Mouse (Mus musculus): ENCODE results near the gene Irx4. TPM values are rescaled to one million over a fixed set of nuclear protein-coding genes. Genes with fewer than 3 reads are reported as not detected.

The Irx4 gene
- polyA plus RNA-seq, 1 experiment from 2014 or later, result 44.3 TPM

- Histone ChIP-seq H3K4me2 (no peak overlapping the region), H3K27me3 (no peaks in the 10 kb centered on the region), H3K4me3 (no peak overlapping the region), H3K9ac (no peak overlapping the region), H3K36me3 (no peaks in the 10 kb centered on the region), H3K27ac (peak overlapping the region; percentile 91), H3K4me1 (replicated peaks) (peaks cover 16% of the 10 kb centered on the region), H3K9me3 (replicated peaks) (no peaks in the 10 kb centered on the region)
- 17% methylated on average over 4 of the region's 4 CpGs for WGBS
- ATAC-seq (replicated peaks; ENCODE audit: insufficient number of reproducible peaks, insufficient read depth, low FRiP score, low read depth), result peak; percentile 93
Observed at GRCm38 (mm10) chr13:73298717-73299116, 38.4 kb downstream of the Irx4 start.

GRCm38 (mm10) chr13:73299322-73299721 lies 39.0 kb downstream of the Irx4 start:
- ATAC-seq (replicated peaks; ENCODE audit: insufficient number of reproducible peaks, insufficient read depth, low FRiP score, low read depth), result peak; percentile 28
- Histone ChIP-seq H3K4me3 (no peak overlapping the region), H3K4me2 (no peak overlapping the region), H3K9me3 (replicated peaks) (no peaks in the 10 kb centered on the region), H3K9ac (no peak overlapping the region), H3K27me3 (no peaks in the 10 kb centered on the region), H3K36me3 (no peaks in the 10 kb centered on the region), H3K4me1 (replicated peaks) (peaks cover 18% of the 10 kb centered on the region), H3K27ac (peak overlapping the region; percentile 91)
- 44% methylated on average over 5 of the region's 5 CpGs for WGBS

GRCm38 (mm10) chr13:73304729-73305128 lies 44.5 kb downstream of the Irx4 start:
- ATAC-seq (replicated peaks; ENCODE audit: insufficient number of reproducible peaks, insufficient read depth, low FRiP score, low read depth), result no peak
- Histone ChIP-seq H3K27me3 (0 out of 2 replicates have a peak, but pooled peaks cover 2% of the 10 kb centered on the region), H3K4me1 (replicated peaks) (peaks cover 24% of the 10 kb centered on the region), H3K9ac (no peak overlapping the region), H3K27ac (peak overlapping the region; percentile 64), H3K4me2 (no peak overlapping the region), H3K36me3 (no peaks in the 10 kb centered on the region), H3K4me3 (no peak overlapping the region), H3K9me3 (replicated peaks) (no peaks in the 10 kb centered on the region)
- WGBS, result 37% methylated on average over 6 of the region's 6 CpGs

- no peak overlapping the region for H3K4me3 ChIP-seq
- ATAC-seq (replicated peaks; ENCODE audit: insufficient number of reproducible peaks, insufficient read depth, low FRiP score, low read depth), result no peak
- no peak overlapping the region for H3K9ac ChIP-seq
- no peak overlapping the region for H3K4me2 ChIP-seq
- peaks cover 25% of the 10 kb centered on the region for H3K4me1 ChIP-seq (replicated peaks)
- H3K27me3 ChIP-seq, result 0 out of 2 replicates have a peak, but pooled peaks cover 2% of the 10 kb centered on the region
- no peaks in the 10 kb centered on the region for H3K9me3 ChIP-seq (replicated peaks)
- no peaks in the 10 kb centered on the region for H3K36me3 ChIP-seq
- WGBS, result 62% methylated on average over 8 of the region's 8 CpGs
- H3K27ac ChIP-seq, result peak overlapping the region; percentile 38; the same call in 1 of the 2 replicates
Observed at GRCm38 (mm10) chr13:73305398-73306084, 45.3 kb downstream of the Irx4 start.

GRCm38 (mm10) chr13:73306085-73306410 lies 45.8 kb downstream of the Irx4 start:
- Histone ChIP-seq H3K9ac (no peak overlapping the region), H3K27me3 (peaks cover 3% of the 10 kb centered on the region; the same call in 1 of the 2 replicates), H3K4me3 (no peak overlapping the region), H3K36me3 (no peaks in the 10 kb centered on the region), H3K9me3 (replicated peaks) (no peaks in the 10 kb centered on the region), H3K4me1 (replicated peaks) (peaks cover 25% of the 10 kb centered on the region), H3K27ac (peak overlapping the region; percentile 38; the same call in 1 of the 2 replicates), H3K4me2 (no peak overlapping the region)
- no peak for ATAC-seq (replicated peaks; ENCODE audit: insufficient number of reproducible peaks, insufficient read depth, low FRiP score, low read depth)
- WGBS, result 59% methylated on average over 4 of the region's 4 CpGs

- H3K4me1 ChIP-seq (replicated peaks), result peaks cover 25% of the 10 kb centered on the region
- no peaks in the 10 kb centered on the region for H3K36me3 ChIP-seq
- no peak overlapping the region for H3K4me3 ChIP-seq
- no peak overlapping the region for H3K4me2 ChIP-seq
- H3K27ac ChIP-seq, result no peak overlapping the region
- no peak for ATAC-seq (replicated peaks; ENCODE audit: insufficient number of reproducible peaks, insufficient read depth, low FRiP score, low read depth)
- H3K27me3 ChIP-seq, result peaks cover 7% of the 10 kb centered on the region; the same call in 1 of the 2 replicates
- H3K9me3 ChIP-seq (replicated peaks), result no peaks in the 10 kb centered on the region
- WGBS, result 65% methylated on average over 4 of the region's 4 CpGs
- no peak overlapping the region for H3K9ac ChIP-seq
Observed at GRCm38 (mm10) chr13:73306430-73306829, 46.2 kb downstream of the Irx4 start.

GRCm38 (mm10) chr13:73310183-73310929 lies 50.1 kb downstream of the Irx4 start:
- Histone ChIP-seq H3K4me3 (no peak overlapping the region), H3K36me3 (no peaks in the 10 kb centered on the region), H3K9me3 (replicated peaks) (no peaks in the 10 kb centered on the region), H3K4me1 (replicated peaks) (peaks cover 14% of the 10 kb centered on the region), H3K9ac (no peak overlapping the region), H3K27me3 (peaks cover 7% of the 10 kb centered on the region; the same call in 1 of the 2 replicates), H3K27ac (no peak overlapping the region), H3K4me2 (no peak overlapping the region)
- ATAC-seq (replicated peaks; ENCODE audit: insufficient number of reproducible peaks, insufficient read depth, low FRiP score, low read depth), result peak; percentile 75
- 33% methylated on average over 8 of the region's 8 CpGs for WGBS

Other genes starting within 250 kb of the Irx4 start
- gene Mrpl36, start 68.0 kb downstream of the Irx4 start, polyA plus RNA-seq (2015; fragmentation: Nextera tagmentation; extraction: Ambion mirVana), result 117 and 140 TPM in 2 replicates
- gene Ndufs6, start 68.1 kb downstream of the Irx4 start, polyA plus RNA-seq (2015; fragmentation: Nextera tagmentation; extraction: Ambion mirVana), result 637 and 761 TPM in 2 replicates
- 15.9 and 19.1 TPM in 2 replicates for gene Lpcat1, start 206.7 kb downstream of the Irx4 start, polyA plus RNA-seq (2015; fragmentation: Nextera tagmentation; extraction: Ambion mirVana)

Measured in heart, embryonic 15.5 days (tissue).